Mouse (Mus musculus): ENCODE measurements around the gene Gprin1. TPM values are rescaled to one million over a fixed set of nuclear protein-coding genes. Genes with fewer than 3 reads are reported as not detected.
A peak's percentile ranks its signal among the peaks of the same experiment; 100 is the strongest.

Gprin1 gene
- polyA plus RNA-seq, 1 experiment, result not detected

DNA sequence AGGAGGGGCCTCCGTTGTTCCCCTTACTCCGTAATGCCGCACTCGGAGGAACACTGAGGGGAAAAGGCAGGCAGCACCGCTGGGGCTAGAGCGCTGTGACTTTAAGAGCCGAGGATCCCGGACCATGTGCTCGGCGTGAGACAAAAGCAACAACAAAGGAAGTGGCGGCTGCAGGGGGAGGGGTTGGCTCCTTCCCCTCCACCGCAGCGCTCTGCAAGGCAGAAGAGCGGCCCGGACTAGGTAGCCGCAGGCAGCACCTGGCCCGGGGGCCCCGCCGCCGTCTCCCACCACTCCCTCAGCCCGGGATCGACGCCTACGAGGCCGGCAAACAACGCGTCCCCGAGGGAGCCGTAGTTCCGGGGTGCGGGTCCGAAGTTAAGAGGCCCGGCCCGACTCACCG, 62.6 kb downstream of the Gprin1 start:
- peak overlapping the region; percentile 83 for H3K27ac ChIP-seq (ENCODE audit: insufficient read depth, low read depth, low read length)
- H3K4me1 ChIP-seq (ENCODE audit: control insufficient read depth, insufficient read depth, low read length), result peaks cover 33% of the 10 kb centered on the region
- peak overlapping the region; percentile 86 for H3K4me3 ChIP-seq (ENCODE audit: insufficient read depth, low read length)
- TF ChIP-seq CTCF (IDR thresholded peaks at IDR 0.05; ENCODE audit: low read depth, low read length) (no peak), POLR2A (IDR thresholded peaks at IDR 0.05; ENCODE audit: borderline replicate concordance, low read depth, low read length) (no peak)

Other genes starting within 250 kb of the Gprin1 start
- gene Simc1, start 246.1 kb downstream of the Gprin1 start, polyA plus RNA-seq (2012; ENCODE audit: insufficient read depth, insufficient read length, missing spikeins), result 3.6 and 4.3 TPM in 2 replicates
- gene 4833439L19Rik, start 184.4 kb downstream of the Gprin1 start, polyA plus RNA-seq (2012; ENCODE audit: insufficient read depth, insufficient read length, missing spikeins), result 48.5 and 49.2 TPM in 2 replicates
- 44.0 and 45.7 TPM in 2 replicates for gene Arl10, start 174.9 kb downstream of the Gprin1 start, polyA plus RNA-seq (2012; ENCODE audit: insufficient read depth, insufficient read length, missing spikeins)
- 18.0 and 19.3 TPM in 2 replicates for gene Nop16, start 159.8 kb downstream of the Gprin1 start, polyA plus RNA-seq (2012; ENCODE audit: insufficient read depth, insufficient read length, missing spikeins)
- gene Higd2a, start 159.7 kb downstream of the Gprin1 start, polyA plus RNA-seq (2012; ENCODE audit: insufficient read depth, insufficient read length, missing spikeins), result 149 and 158 TPM in 2 replicates
- 35.5 and 43.2 TPM in 2 replicates for gene Cltb, start 138.5 kb downstream of the Gprin1 start, polyA plus RNA-seq (2012; ENCODE audit: insufficient read depth, insufficient read length, missing spikeins)
- 40.8 and 49.9 TPM in 2 replicates for gene Faf2, start 128.1 kb downstream of the Gprin1 start, polyA plus RNA-seq (2012; ENCODE audit: insufficient read depth, insufficient read length, missing spikeins)
- gene Rnf44, start 56.0 kb downstream of the Gprin1 start, polyA plus RNA-seq (2012; ENCODE audit: insufficient read depth, insufficient read length, missing spikeins), result 87.3 and 96.2 TPM in 2 replicates
- gene Cdhr2, start 48.4 kb downstream of the Gprin1 start, polyA plus RNA-seq (2012; ENCODE audit: insufficient read depth, insufficient read length, missing spikeins), result not detected in 2 replicates
- not detected in 2 replicates for gene Sncb, start 16.7 kb upstream of the Gprin1 start, polyA plus RNA-seq (2012; ENCODE audit: insufficient read depth, insufficient read length, missing spikeins)
- not detected in 2 replicates for gene Eif4e1b, start 34.1 kb upstream of the Gprin1 start, polyA plus RNA-seq (2012; ENCODE audit: insufficient read depth, insufficient read length, missing spikeins)
- 52.0 and 67.7 TPM in 2 replicates for gene Tspan17, start 39.5 kb upstream of the Gprin1 start, polyA plus RNA-seq (2012; ENCODE audit: insufficient read depth, insufficient read length, missing spikeins)
- gene Unc5a, start 199.5 kb upstream of the Gprin1 start, polyA plus RNA-seq (2012; ENCODE audit: insufficient read depth, insufficient read length, missing spikeins), result 0.60 TPM in 1 of 2 replicates, not detected in the other

Data from bone marrow macrophage, adult 2 months (primary cell).